Mouse (Mus musculus) CH12.LX (cell line): Measurements from ENCODE around the gene Rims1. TPM values are rescaled to one million over a fixed set of nuclear protein-coding genes. Genes with fewer than 3 reads are reported as not detected.

Experiments used
- DNase-seq: peaks from one replicate; pipeline ENCODE4 v3.0.0-alpha.2; 2013; ENCODE audit errors: extremely low read depth
- H3K27ac ChIP-seq: 2 replicates; pipeline ENCODE4 v1.5.1; 2012; ENCODE audit warnings: low read depth, mild to moderate bottlenecking, control low read depth, moderate library complexity; ENCODE audit not compliant: insufficient read depth
- H3K27me3 ChIP-seq: replicated peaks from 2 replicates; pipeline ENCODE3; 2012; ENCODE audit warnings: inconsistent platforms
- H3K36me3 ChIP-seq, 2 experiments: replicated peaks in 1 of 2; 2 replicates each; pipeline versions ENCODE3 to v1.6.1; 2012; ENCODE audit warnings: inconsistent platforms in 1 of 2, low read length in 1 of 2, mild to moderate bottlenecking in 1 of 2, mixed read lengths in 1 of 2, moderate library complexity in 1 of 2; ENCODE audit not compliant: control insufficient read depth in 1 of 2, insufficient read depth in 1 of 2
- H3K4me1 ChIP-seq, 2 experiments: 2 replicates each; pipeline ENCODE4 v1.6.1; 2012; ENCODE audit warnings: inconsistent platforms in 1 of 2, moderate library complexity in 1 of 2; ENCODE audit not compliant: insufficient read depth in 2 of 2, control insufficient read depth in 1 of 2
- H3K4me2 ChIP-seq: 2 replicates; pipeline ENCODE4 v1.6.1; 2012; ENCODE audit warnings: low read depth, mild to moderate bottlenecking, control low read depth; ENCODE audit not compliant: poor library complexity, insufficient read depth, severe bottlenecking
- H3K4me3 ChIP-seq, 3 experiments: fragments of 150-350 bp in 1 of 3; sonication (generic) in 1 of 3; replicated peaks in 1 of 3; 2 replicates each; pipeline versions ENCODE3 to v1.5.1; 2011 to 2012; ENCODE audit warnings: low read depth in 2 of 3, low read length in 2 of 3, mild to moderate bottlenecking in 2 of 3, moderate library complexity in 2 of 3, control low read depth in 1 of 3, improper control_type of control experiment in 1 of 3, inconsistent platforms in 1 of 3, mixed read lengths in 1 of 3; ENCODE audit not compliant: poor library complexity in 1 of 3
- H3K79me2 ChIP-seq: replicated peaks from 2 replicates; pipeline ENCODE4 v1.6.1; 2012; ENCODE audit warnings: mild to moderate bottlenecking, moderate library complexity; ENCODE audit not compliant: control insufficient read depth, poor library complexity, insufficient read depth, severe bottlenecking; ENCODE audit errors: extremely low read depth
- H3K9ac ChIP-seq: 2 replicates; pipeline ENCODE4 v1.6.1; 2012; ENCODE audit warnings: low read depth, mild to moderate bottlenecking, control low read depth, moderate library complexity; ENCODE audit not compliant: insufficient read depth
- H3K9me3 ChIP-seq: replicated peaks from 2 replicates; pipeline ENCODE3; 2012; ENCODE audit warnings: low read length, inconsistent platforms, mixed read lengths
- BHLHE40 ChIP-seq: IDR thresholded peaks from 2 replicates; pipeline ENCODE4 v1.6.1; 2011; ENCODE audit warnings: mild to moderate bottlenecking, low read depth, low read length, improper control_type of control experiment
- CTCF ChIP-seq, 2 experiments: IDR thresholded peaks in 1 of 2; conservative IDR thresholded peaks in 1 of 2; 2 replicates each; pipeline ENCODE4 v1.5.1; 2011 to 2012; ENCODE audit warnings: low read depth in 2 of 2, low read length in 2 of 2, improper control_type of control experiment in 1 of 2, inconsistent platforms in 1 of 2, mild to moderate bottlenecking in 1 of 2, moderate library complexity in 1 of 2
- E2F4 ChIP-seq: IDR thresholded peaks from 2 replicates; pipeline ENCODE4 v1.6.1; 2011; ENCODE audit warnings: low read depth, low read length, improper control_type of control experiment; ENCODE audit not compliant: insufficient replicate concordance
- ELF1 ChIP-seq: IDR thresholded peaks from 2 replicates; pipeline ENCODE4 v1.6.1; 2014; ENCODE audit warnings: low read depth, mild to moderate bottlenecking, inconsistent platforms, low read length, improper control_type of control experiment
- ETS1 ChIP-seq: conservative IDR thresholded peaks from 2 replicates; pipeline ENCODE4 v1.6.1; 2012; ENCODE audit warnings: low read depth, mild to moderate bottlenecking, inconsistent platforms, low read length, improper control_type of control experiment, moderate library complexity
- HCFC1 ChIP-seq: IDR thresholded peaks from 2 replicates; pipeline ENCODE4 v1.6.1; 2012; ENCODE audit warnings: low read depth, mild to moderate bottlenecking, inconsistent platforms, low read length, improper control_type of control experiment
- IRF4 ChIP-seq: IDR thresholded peaks from 2 replicates; pipeline ENCODE4 v1.6.1; 2014; ENCODE audit warnings: low read depth, mild to moderate bottlenecking, inconsistent platforms, low read length, improper control_type of control experiment
- JUN ChIP-seq: IDR thresholded peaks from 2 replicates; pipeline ENCODE4 v1.6.1; 2011; ENCODE audit warnings: low read depth, mild to moderate bottlenecking, low read length, improper control_type of control experiment, moderate library complexity; ENCODE audit not compliant: insufficient read depth
- JUND ChIP-seq: conservative IDR thresholded peaks from 2 replicates; pipeline ENCODE4 v1.6.1; 2011; ENCODE audit warnings: low read depth, low read length, improper control_type of control experiment
- KAT2A ChIP-seq: IDR thresholded peaks from 2 replicates; pipeline ENCODE4 v1.6.1; 2012; ENCODE audit warnings: low read length, improper control_type of control experiment, inconsistent platforms; ENCODE audit not compliant: insufficient replicate concordance
- MEF2A ChIP-seq: IDR thresholded peaks from 2 replicates; pipeline ENCODE4 v1.6.1; 2014; ENCODE audit warnings: low read depth, mild to moderate bottlenecking, inconsistent platforms, low read length, improper control_type of control experiment, borderline replicate concordance
- MYC ChIP-seq: IDR thresholded peaks from 2 replicates; pipeline ENCODE4 v1.6.1; 2011; ENCODE audit warnings: low read depth, mild to moderate bottlenecking, improper control_type of control experiment, low read length
- NELFE ChIP-seq: IDR thresholded peaks from 2 replicates; pipeline ENCODE4 v1.6.1; 2011; ENCODE audit warnings: low read depth, low read length, improper control_type of control experiment
- POLR2A ChIP-seq: IDR thresholded peaks from 2 replicates; pipeline ENCODE4 v1.6.1; 2011; ENCODE audit warnings: low read depth, mild to moderate bottlenecking, improper control_type of control experiment, low read length
- SIN3A ChIP-seq: IDR thresholded peaks from 2 replicates; pipeline ENCODE4 v1.6.1; 2012; ENCODE audit warnings: low read length, improper control_type of control experiment, inconsistent platforms
- TCF12 ChIP-seq: IDR thresholded peaks from 2 replicates; pipeline ENCODE4 v1.6.1; 2014; ENCODE audit warnings: low read depth, mild to moderate bottlenecking, inconsistent platforms, low read length, improper control_type of control experiment
- UBTF ChIP-seq: IDR thresholded peaks from 2 replicates; pipeline ENCODE4 v1.6.1; 2012; ENCODE audit warnings: low read depth, mild to moderate bottlenecking, inconsistent platforms, low read length, improper control_type of control experiment, moderate library complexity
- USF1 ChIP-seq: IDR thresholded peaks from 2 replicates; pipeline ENCODE4 v1.6.1; 2014; ENCODE audit warnings: low read depth, mild to moderate bottlenecking, inconsistent platforms, low read length, improper control_type of control experiment
- ZC3H11A ChIP-seq: IDR thresholded peaks from 2 replicates; pipeline ENCODE4 v1.6.1; 2012; ENCODE audit warnings: low read depth, mild to moderate bottlenecking, inconsistent platforms, low read length, improper control_type of control experiment
- ZKSCAN1 ChIP-seq: IDR thresholded peaks from 2 replicates; pipeline ENCODE4 v1.6.1; 2012; ENCODE audit warnings: low read depth, inconsistent platforms, low read length, improper control_type of control experiment, borderline replicate concordance
- ZNF384 ChIP-seq: IDR thresholded peaks from 2 replicates; pipeline ENCODE4 v1.6.1; 2012; ENCODE audit warnings: low read depth, low read length, improper control_type of control experiment, inconsistent platforms
- dilution Hi-C: fragments of 300-500 bp; cut with MboI; formaldehyde crosslinking; loops from 2 replicates; pipeline ENCODE4 v1.14.3; 2020; ENCODE audit warnings: low sequenced_read_pairs; ENCODE audit not compliant: extremely low pct_unique_long_range_greater_than_20kb, extremely low pct_ligation_motif_present
- in situ Hi-C: fragments of 300-500 bp; cut with MboI; formaldehyde crosslinking; loops from 3 replicates; pipeline ENCODE4 v1.14.3; 2019; ENCODE audit warnings: low sequenced_read_pairs, low pct_ligation_motif_present, low pct_unique_long_range_greater_than_20kb, mixed read lengths
- polyA plus RNA-seq: library from polyadenylated mRNA; unstranded; fragments of >175 nt; gene quantifications from 2 replicates; pipeline ENCODE4 v1.2.1, GENCODE M21; 2012; ENCODE audit warnings: low read depth; ENCODE audit not compliant: insufficient read length
- total RNA-seq, 2 experiments: library from RNA; depleted of rRNA; stranded (reverse); fragments of 300-350 nt in 1 of 2; fragments of >200 nt in 1 of 2; gene quantifications; 2 replicates each; pipeline ENCODE4 v1.2.3; 2012 to 2014

Rims1 gene
- total and polyA plus RNA-seq, 3 experiments, result not detected

- in situ Hi-C loops, result no loop called here
- TF ChIP-seq MYC, result no peak
- TF ChIP-seq ZC3H11A, result no peak
- no peak for TF ChIP-seq ELF1
- no peak for TF ChIP-seq JUND
- no peak for TF ChIP-seq USF1
These were observed 16.3 kb downstream of the Rims1 start for GRCm38 (mm10) chr1:22789391-22789909.

GRCm38 (mm10) chr1:22787616-22788015 is 18.2 kb downstream of the Rims1 start:
- no peak for TF ChIP-seq JUN
- TF ChIP-seq ETS1, result no peak
- no peak for TF ChIP-seq MEF2A
- no peak for TF ChIP-seq ZNF384
- no peak for TF ChIP-seq SIN3A
- no peak for TF ChIP-seq ELF1
- TF ChIP-seq HCFC1, result no peak
- no peak for TF ChIP-seq CTCF (conservative IDR thresholded peaks at IDR 0.05 in 1 of 2, IDR thresholded peaks at IDR 0.05 in 1 of 2; ENCODE audit: low read depth in 2 of 2, low read length in 2 of 2)
- no peak for TF ChIP-seq POLR2A
- TF ChIP-seq ZKSCAN1, result no peak
- no peak for TF ChIP-seq TCF12
- no peak for TF ChIP-seq BHLHE40
- TF ChIP-seq UBTF, result no peak
- TF ChIP-seq IRF4, result no peak
- TF ChIP-seq E2F4, result no peak
- TF ChIP-seq NELFE, result no peak
- no peak for TF ChIP-seq KAT2A
- dilution Hi-C loops (no loop called here), in situ Hi-C loops (no loop called here)
- no peaks in the 10 kb centered on the region for H3K79me2 ChIP-seq
- H3K4me3 ChIP-seq, result no peak overlapping the region
- no peak overlapping the region for H3K27ac ChIP-seq
- H3K4me2 ChIP-seq, result no peak overlapping the region
- no peaks in the 10 kb centered on the region for H3K27me3 ChIP-seq
- no peaks in the 10 kb centered on the region for H3K9me3 ChIP-seq
- no peak overlapping the region for H3K9ac ChIP-seq
- no peaks in the 10 kb centered on the region for H3K4me1 ChIP-seq
- no peaks in the 10 kb centered on the region for H3K36me3 ChIP-seq
- DNase-seq, result no peak

More at GRCm38 (mm10) chr1:22789391-22789909, 16.3 kb downstream of the Rims1 start:
- Histone ChIP-seq H3K9me3 (no peaks in the 10 kb centered on the region), H3K27ac (no peak overlapping the region), H3K4me1 (no peaks in the 10 kb centered on the region), H3K9ac (no peak overlapping the region), H3K27me3 (no peaks in the 10 kb centered on the region), H3K79me2 (no peaks in the 10 kb centered on the region), H3K36me3 (no peaks in the 10 kb centered on the region), H3K4me3 (no peak overlapping the region), H3K4me2 (no peak overlapping the region)
- dilution Hi-C loops, result no loop called here
- no peak for DNase-seq
